Mouse (Mus musculus) CH12.LX (cell line): ENCODE data around the gene Sptb.

Source experiments
- CTCF ChIP-seq, 2 experiments: IDR thresholded peaks in 1 of 2; conservative IDR thresholded peaks in 1 of 2; 2 replicates each; pipeline ENCODE4 v1.5.1; 2011 to 2012; ENCODE audit warnings: low read depth in 2 of 2, low read length in 2 of 2, improper control_type of control experiment in 1 of 2, inconsistent platforms in 1 of 2, mild to moderate bottlenecking in 1 of 2, moderate library complexity in 1 of 2
- EP300 ChIP-seq: IDR thresholded peaks from 2 replicates; pipeline ENCODE4 v1.6.1; 2011; ENCODE audit warnings: low read length, improper control_type of control experiment
- MAX ChIP-seq: IDR thresholded peaks from 2 replicates; pipeline ENCODE4 v1.6.1; 2011; ENCODE audit warnings: low read length, improper control_type of control experiment
- MAZ ChIP-seq: IDR thresholded peaks from 2 replicates; pipeline ENCODE4 v1.6.1; 2012; ENCODE audit warnings: low read depth, mild to moderate bottlenecking, inconsistent platforms, low read length, improper control_type of control experiment, moderate library complexity
- NRF1 ChIP-seq: IDR thresholded peaks from 2 replicates; pipeline ENCODE4 v1.6.1; 2014; ENCODE audit warnings: low read depth, mild to moderate bottlenecking, inconsistent platforms, low read length, improper control_type of control experiment, moderate library complexity
- POLR2A ChIP-seq: IDR thresholded peaks from 2 replicates; pipeline ENCODE4 v1.6.1; 2011; ENCODE audit warnings: low read depth, mild to moderate bottlenecking, improper control_type of control experiment, low read length
- POLR2AphosphoS2 ChIP-seq: IDR thresholded peaks from 2 replicates; pipeline ENCODE4 v1.6.1; 2011; ENCODE audit warnings: low read depth, low read length, improper control_type of control experiment
- TBP ChIP-seq: conservative IDR thresholded peaks from 2 replicates; pipeline ENCODE4 v1.6.1; 2011; ENCODE audit warnings: low read depth, low read length, improper control_type of control experiment
- UBTF ChIP-seq: IDR thresholded peaks from 2 replicates; pipeline ENCODE4 v1.6.1; 2012; ENCODE audit warnings: low read depth, mild to moderate bottlenecking, inconsistent platforms, low read length, improper control_type of control experiment, moderate library complexity
- ZNF384 ChIP-seq: IDR thresholded peaks from 2 replicates; pipeline ENCODE4 v1.6.1; 2012; ENCODE audit warnings: low read depth, low read length, improper control_type of control experiment, inconsistent platforms

GRCm38 (mm10) chr12:76545786-76546370, 164.5 kb downstream of the Sptb start:
- TF ChIP-seq EP300 (no peak), NRF1 (no peak), UBTF (no peak), ZNF384 (no peak), TBP (no peak), MAX (no peak), CTCF (conservative IDR thresholded peaks at IDR 0.05 in 1 of 2, IDR thresholded peaks at IDR 0.05 in 1 of 2; ENCODE audit: low read depth in 2 of 2, low read length in 2 of 2) (no peak), POLR2A (no peak), POLR2AphosphoS2 (no peak), MAZ (no peak)
